Mouse (Mus musculus) heart, embryonic 10.5 days (tissue): ENCODE results near the gene Arhgef7. TPM values are rescaled to one million over a fixed set of nuclear protein-coding genes. Genes with fewer than 3 reads are reported as not detected.

ENCODE experiments used
- DNase-seq: peaks from one replicate; pipeline ENCODE4 v3.0.0-alpha.2; 2017; ENCODE audit warnings: low spot score
- H3K27ac ChIP-seq: fragments of 300-500 bp; sonication (generic); 2 replicates; pipeline ENCODE4 v1.5.1; 2016; ENCODE audit warnings: mild to moderate bottlenecking
- H3K27me3 ChIP-seq: fragments of 300-500 bp; sonication (generic); 2 replicates; pipeline ENCODE4 v1.6.1; 2016; ENCODE audit warnings: mild to moderate bottlenecking; ENCODE audit not compliant: poor library complexity, insufficient read depth, severe bottlenecking
- H3K36me3 ChIP-seq: fragments of 300-500 bp; sonication (generic); 2 replicates; pipeline ENCODE4 v1.6.1; 2016; ENCODE audit warnings: mild to moderate bottlenecking, moderate library complexity
- H3K4me1 ChIP-seq: fragments of 300-500 bp; sonication (generic); 2 replicates; pipeline ENCODE4 v1.6.1; 2016; ENCODE audit warnings: mild to moderate bottlenecking
- H3K4me3 ChIP-seq: fragments of 300-500 bp; sonication (generic); 2 replicates; pipeline ENCODE4 v1.5.1; 2016; ENCODE audit warnings: mild to moderate bottlenecking, moderate library complexity
- H3K9me3 ChIP-seq: fragments of 300-500 bp; sonication (generic); 2 replicates; pipeline ENCODE4 v1.6.1; 2016; ENCODE audit warnings: mild to moderate bottlenecking, moderate library complexity
- WGBS: fragments of 180-500 bp; shearing (Covaris S2); methylation state at CpG from one replicate; pipeline ENCODE4 v1.1.7; 2016; 5-methylcytosine and 5-hydroxymethylcytosine counted together
- polyA plus RNA-seq: library from polyadenylated mRNA; unstranded; fragments of >200 nt; fragmentation: Nextera tagmentation; extraction: Ambion mirVana; gene quantifications from 2 replicates; pipeline ENCODE4 v1.2.1, GENCODE M21; 2016

Arhgef7 gene
- polyA plus RNA-seq, 1 experiment from 2014 or later, result 47.5 TPM

GRCm38 (mm10) chr8:11776451-11777180 lies 49.1 kb downstream of the Arhgef7 start:
- Histone ChIP-seq H3K4me1 (peaks cover 85% of the 10 kb centered on the region), H3K27ac (peak overlapping the region; percentile 81; the same call in 1 of the 2 replicates), H3K27me3 (no peaks in the 10 kb centered on the region), H3K9me3 (no peaks in the 10 kb centered on the region), H3K36me3 (peaks cover 13% of the 10 kb centered on the region), H3K4me3 (no peak overlapping the region)
- 74% methylated on average over 8 of the region's 8 CpGs for WGBS
- DNase-seq, result no peak

- Histone ChIP-seq H3K27me3 (no peaks in the 10 kb centered on the region), H3K4me3 (no peak overlapping the region), H3K9me3 (no peaks in the 10 kb centered on the region), H3K36me3 (peaks cover 13% of the 10 kb centered on the region), H3K27ac (peak overlapping the region; percentile 72), H3K4me1 (peaks cover 83% of the 10 kb centered on the region)
- DNase-seq, result no peak
- WGBS, result 40% methylated on average over 10 of the region's 10 CpGs
These were observed 49.7 kb downstream of the Arhgef7 start for GRCm38 (mm10) chr8:11777201-11777600.

- peak overlapping the region; percentile 41 for H3K4me3 ChIP-seq
- WGBS, result 77% methylated on average over 8 of the region's 8 CpGs
- peaks cover 72% of the 10 kb centered on the region for H3K4me1 ChIP-seq
These were observed 51.3 kb downstream of the Arhgef7 start for GRCm38 (mm10) chr8:11778646-11779433.

GRCm38 (mm10) chr8:11779844-11780634 lies 52.5 kb downstream of the Arhgef7 start:
- peaks cover 36% of the 10 kb centered on the region for H3K36me3 ChIP-seq
- H3K9me3 ChIP-seq, result no peaks in the 10 kb centered on the region
- H3K27me3 ChIP-seq, result no peaks in the 10 kb centered on the region
- 73% methylated on average over 10 of the region's 10 CpGs for WGBS
- no peak for DNase-seq
- H3K27ac ChIP-seq, result peak overlapping the region; percentile 72
- peak overlapping the region; percentile 41 for H3K4me3 ChIP-seq
- H3K4me1 ChIP-seq, result peaks cover 60% of the 10 kb centered on the region

More at GRCm38 (mm10) chr8:11778646-11779433, 51.3 kb downstream of the Arhgef7 start:
- Histone ChIP-seq H3K27ac (peak overlapping the region; percentile 72), H3K9me3 (no peaks in the 10 kb centered on the region), H3K36me3 (peaks cover 29% of the 10 kb centered on the region), H3K27me3 (no peaks in the 10 kb centered on the region)
- DNase-seq, result no peak

- no peak for DNase-seq
- Histone ChIP-seq H3K27ac (no peak overlapping the region), H3K36me3 (peaks cover 42% of the 10 kb centered on the region), H3K4me3 (0 out of 2 replicates have a peak overlapping the region, but pooled peaks have one; percentile 41), H3K27me3 (no peaks in the 10 kb centered on the region), H3K4me1 (peaks cover 55% of the 10 kb centered on the region), H3K9me3 (no peaks in the 10 kb centered on the region)
- 87% methylated on average over 4 of the region's 4 CpGs for WGBS
These were observed 53.1 kb downstream of the Arhgef7 start for GRCm38 (mm10) chr8:11780641-11781040.

GRCm38 (mm10) chr8:11782607-11783006 lies 55.1 kb downstream of the Arhgef7 start:
- DNase-seq, result no peak
- WGBS, result 90% methylated on average over 6 of the region's 6 CpGs
- peaks cover 57% of the 10 kb centered on the region for H3K36me3 ChIP-seq

GRCm38 (mm10) chr8:11783861-11784594 lies 56.5 kb downstream of the Arhgef7 start:
- Histone ChIP-seq H3K36me3 (peaks cover 63% of the 10 kb centered on the region), H3K4me1 (peaks cover 23% of the 10 kb centered on the region), H3K27ac (no peak overlapping the region), H3K27me3 (no peaks in the 10 kb centered on the region), H3K4me3 (no peak overlapping the region), H3K9me3 (no peaks in the 10 kb centered on the region)
- no peak for DNase-seq
- 79% methylated on average over 7 of the region's 7 CpGs for WGBS

More at GRCm38 (mm10) chr8:11782607-11783006, 55.1 kb downstream of the Arhgef7 start:
- H3K27ac ChIP-seq, result no peak overlapping the region
- H3K4me3 ChIP-seq, result no peak overlapping the region
- no peaks in the 10 kb centered on the region for H3K27me3 ChIP-seq
- peaks cover 37% of the 10 kb centered on the region for H3K4me1 ChIP-seq
- H3K9me3 ChIP-seq, result no peaks in the 10 kb centered on the region

- WGBS, result 47% methylated on average over 4 of the region's 4 CpGs
- H3K27ac ChIP-seq, result no peak overlapping the region
These were observed 57.6 kb downstream of the Arhgef7 start for GRCm38 (mm10) chr8:11785121-11785520.

GRCm38 (mm10) chr8:11785539-11786046 lies 58.1 kb downstream of the Arhgef7 start:
- Histone ChIP-seq H3K27me3 (no peaks in the 10 kb centered on the region), H3K27ac (no peak overlapping the region), H3K4me1 (peaks cover 11% of the 10 kb centered on the region), H3K36me3 (peaks cover 70% of the 10 kb centered on the region), H3K9me3 (no peaks in the 10 kb centered on the region), H3K4me3 (no peak overlapping the region)
- 72% methylated on average over 9 of the region's 9 CpGs for WGBS
- DNase-seq, result no peak

More at GRCm38 (mm10) chr8:11785121-11785520, 57.6 kb downstream of the Arhgef7 start:
- H3K4me3 ChIP-seq, result no peak overlapping the region
- DNase-seq, result no peak
- H3K4me1 ChIP-seq, result peaks cover 14% of the 10 kb centered on the region
- no peaks in the 10 kb centered on the region for H3K9me3 ChIP-seq
- no peaks in the 10 kb centered on the region for H3K27me3 ChIP-seq
- peaks cover 67% of the 10 kb centered on the region for H3K36me3 ChIP-seq

GRCm38 (mm10) chr8:11788252-11788651 lies 60.7 kb downstream of the Arhgef7 start:
- WGBS, result 67% methylated on average over 8 of the region's 8 CpGs
- Histone ChIP-seq H3K4me1 (peaks cover 9% of the 10 kb centered on the region; the same call in 1 of the 2 replicates), H3K4me3 (no peak overlapping the region), H3K27ac (no peak overlapping the region), H3K36me3 (peaks cover 70% of the 10 kb centered on the region), H3K9me3 (no peaks in the 10 kb centered on the region), H3K27me3 (no peaks in the 10 kb centered on the region)
- no peak for DNase-seq

- no peak overlapping the region for H3K4me3 ChIP-seq
- 93% methylated on average over 5 of the region's 5 CpGs for WGBS
- peaks cover 63% of the 10 kb centered on the region for H3K36me3 ChIP-seq
- no peaks in the 10 kb centered on the region for H3K27me3 ChIP-seq
- no peak for DNase-seq
- no peak overlapping the region for H3K27ac ChIP-seq
- no peaks in the 10 kb centered on the region for H3K9me3 ChIP-seq
- peaks cover 8% of the 10 kb centered on the region; the same call in 1 of the 2 replicates for H3K4me1 ChIP-seq
These were observed 61.6 kb downstream of the Arhgef7 start for GRCm38 (mm10) chr8:11789168-11789567.

GRCm38 (mm10) chr8:11794956-11795355 lies 67.4 kb downstream of the Arhgef7 start:
- Histone ChIP-seq H3K36me3 (peaks cover 66% of the 10 kb centered on the region), H3K9me3 (no peaks in the 10 kb centered on the region), H3K4me1 (peaks cover 21% of the 10 kb centered on the region), H3K4me3 (no peak overlapping the region), H3K27me3 (no peaks in the 10 kb centered on the region), H3K27ac (no peak overlapping the region)
- DNase-seq, result no peak
